Mouse (Mus musculus) midbrain, embryonic 14.5 days (tissue): ENCODE measurements at regions not wholly inside any gene's neighbourhood (a gene's known extent, or its start where the extent isn't known, plus 50 kb on each side); places are given as distances from the start of the nearest gene placed in this dataset.
A peak's percentile ranks its signal among the peaks of the same experiment; 100 is the strongest.

Source experiments
- ATAC-seq: fragments of 200-750 bp; cut with Nextera tagmentation; 2 replicates; pipeline ENCODE4 v1.8.0; 2017; ENCODE audit warnings: moderate number of reproducible peaks, moderate library complexity; ENCODE audit not compliant: low FRiP score, low TSS enrichment
- DNase-seq: peaks from one replicate; pipeline ENCODE4 v3.0.0-alpha.2; 2015
- H3K27ac ChIP-seq: fragments of 300-500 bp; sonication (generic); replicated peaks from 2 replicates; pipeline ENCODE4 v1.5.1; 2014; ENCODE audit warnings: mild to moderate bottlenecking, low read depth, low read length, moderate library complexity
- H3K27me3 ChIP-seq: fragments of 300-500 bp; sonication (generic); 2 replicates; pipeline ENCODE4 v1.6.1; 2014; ENCODE audit warnings: low read length, control low read depth, mixed read lengths; ENCODE audit not compliant: control insufficient read depth, insufficient read depth
- H3K36me3 ChIP-seq: fragments of 300-500 bp; sonication (generic); 2 replicates; pipeline ENCODE4 v1.6.1; 2014; ENCODE audit warnings: low read length, control low read depth; ENCODE audit not compliant: control insufficient read depth, insufficient read depth
- H3K4me1 ChIP-seq: fragments of 300-500 bp; sonication (generic); 2 replicates; pipeline ENCODE4 v1.6.1; 2014; ENCODE audit warnings: mild to moderate bottlenecking, antibody characterized with exemption, low read length, control low read depth; ENCODE audit not compliant: control insufficient read depth, insufficient read depth
- H3K4me2 ChIP-seq: fragments of 300-500 bp; sonication (generic); 2 replicates; pipeline ENCODE4 v1.6.1; 2014; ENCODE audit warnings: mild to moderate bottlenecking, low read length, moderate library complexity
- H3K4me3 ChIP-seq: fragments of 300-500 bp; sonication (generic); replicated peaks from 2 replicates; pipeline ENCODE4 v1.5.1; 2014; ENCODE audit warnings: low read depth, low read length
- H3K9ac ChIP-seq: fragments of 300-500 bp; sonication (generic); replicated peaks from 2 replicates; pipeline ENCODE4 v1.6.1; 2014; ENCODE audit warnings: mild to moderate bottlenecking, low read length, moderate library complexity
- H3K9me3 ChIP-seq: fragments of 300-500 bp; sonication (generic); 2 replicates; pipeline ENCODE4 v1.6.1; 2016; ENCODE audit warnings: low read length, control low read depth, mixed read lengths; ENCODE audit not compliant: control insufficient read depth
- WGBS: fragments of 180-500 bp; shearing (Covaris S2); extraction: QIAGEN DNeasy Blood & Tissue Kit; methylation state at CpG from one replicate; pipeline ENCODE4 v1.1.7; 2014; 5-methylcytosine and 5-hydroxymethylcytosine counted together

DNA sequence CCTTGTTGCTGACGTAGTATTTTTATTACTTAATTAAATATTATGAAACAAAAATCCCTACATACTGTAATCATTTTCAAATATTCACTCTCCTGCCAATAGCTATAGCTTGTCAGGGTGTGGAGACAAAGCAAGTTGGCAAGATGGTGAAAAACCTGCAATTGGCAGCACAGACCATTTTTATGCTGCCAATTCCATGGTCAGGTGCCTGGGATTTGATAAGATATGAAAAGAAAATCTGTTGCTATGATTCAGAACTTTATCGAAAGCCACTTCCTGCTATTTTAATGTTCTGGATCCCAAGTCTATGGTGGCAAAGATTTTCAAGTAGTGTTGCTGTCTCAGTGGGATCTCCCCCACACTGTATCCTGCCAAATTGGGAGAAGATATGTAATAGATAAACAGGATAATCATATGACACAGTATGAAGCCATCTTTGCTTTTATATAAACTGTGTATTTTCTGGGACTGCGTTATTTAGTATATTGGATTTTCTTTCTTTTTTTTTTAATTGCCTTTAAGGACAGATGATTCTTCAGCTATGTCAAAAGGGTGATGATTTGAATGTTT lies 165.3 kb upstream of the Lrrc3b start:
- no peaks in the 10 kb centered on the region for H3K4me1 ChIP-seq
- 86% methylated on average over 3 of the region's 3 CpGs for WGBS
- H3K36me3 ChIP-seq = no peaks in the 10 kb centered on the region
- H3K27ac ChIP-seq = no peak overlapping the region
- no peak overlapping the region for H3K4me2 ChIP-seq
- no peak for ATAC-seq
- H3K27me3 ChIP-seq = no peaks in the 10 kb centered on the region
- no peak overlapping the region for H3K9ac ChIP-seq
- H3K4me3 ChIP-seq = no peak overlapping the region
- DNase-seq = no peak
- no peaks in the 10 kb centered on the region for H3K9me3 ChIP-seq

DNA sequence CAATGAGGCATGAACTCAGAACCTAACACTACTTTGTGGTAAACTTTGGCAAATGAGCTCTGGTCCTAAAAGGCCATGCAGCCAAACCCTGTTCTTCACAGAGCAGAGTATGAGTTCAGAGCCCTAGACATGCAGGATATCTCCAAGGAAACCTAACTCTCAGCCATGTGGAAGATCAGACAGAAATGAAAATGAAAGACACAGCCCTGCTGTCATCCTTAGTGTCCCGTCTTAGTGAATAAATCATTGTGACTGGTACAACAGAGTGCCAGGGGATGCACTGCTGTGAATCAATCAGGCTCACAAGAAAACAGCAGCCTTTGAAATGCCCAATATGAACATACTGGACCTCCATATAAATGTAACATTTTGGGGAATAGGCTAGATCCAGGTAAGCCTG lies 171.4 kb upstream of the Lrrc3b start:
- Histone ChIP-seq H3K4me1 (no peaks in the 10 kb centered on the region), H3K4me3 (no peak overlapping the region), H3K27ac (no peak overlapping the region), H3K27me3 (no peaks in the 10 kb centered on the region), H3K4me2 (no peak overlapping the region), H3K36me3 (no peaks in the 10 kb centered on the region), H3K9ac (no peak overlapping the region), H3K9me3 (no peaks in the 10 kb centered on the region)
- 49% methylated on average over 1 of the region's 1 CpGs for WGBS
- DNase-seq (peak; percentile 19), ATAC-seq (no peak)

DNA sequence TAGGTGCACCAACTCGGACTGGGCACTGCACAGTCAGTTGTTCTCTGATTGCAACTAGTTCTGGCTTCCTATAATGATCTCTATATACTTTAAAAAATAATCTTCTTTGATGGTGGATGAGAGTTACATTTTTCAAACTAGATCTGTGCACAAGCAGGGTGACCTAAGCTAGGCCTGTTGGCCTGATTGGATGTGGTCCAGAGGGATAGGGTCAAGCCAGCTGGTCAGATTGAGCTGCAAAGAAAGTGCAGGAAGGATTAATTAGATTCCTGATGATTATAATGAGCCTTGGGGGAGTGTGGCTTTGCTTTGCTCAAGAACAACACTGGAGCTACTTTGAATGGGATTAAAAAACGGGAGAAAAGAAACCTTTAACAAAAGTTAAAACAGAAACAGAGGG lies 195.8 kb upstream of the Lrrc3b start:
- no peak overlapping the region for H3K4me3 ChIP-seq
- no peak for DNase-seq
- 44% methylated on average over 2 of the region's 2 CpGs for WGBS
- H3K9ac ChIP-seq = no peak overlapping the region
- ATAC-seq = no peak
- H3K4me1 ChIP-seq = no peaks in the 10 kb centered on the region
- H3K27ac ChIP-seq = no peak overlapping the region
- H3K36me3 ChIP-seq = no peaks in the 10 kb centered on the region
- no peaks in the 10 kb centered on the region for H3K9me3 ChIP-seq
- H3K4me2 ChIP-seq = no peak overlapping the region
- no peaks in the 10 kb centered on the region for H3K27me3 ChIP-seq

DNA sequence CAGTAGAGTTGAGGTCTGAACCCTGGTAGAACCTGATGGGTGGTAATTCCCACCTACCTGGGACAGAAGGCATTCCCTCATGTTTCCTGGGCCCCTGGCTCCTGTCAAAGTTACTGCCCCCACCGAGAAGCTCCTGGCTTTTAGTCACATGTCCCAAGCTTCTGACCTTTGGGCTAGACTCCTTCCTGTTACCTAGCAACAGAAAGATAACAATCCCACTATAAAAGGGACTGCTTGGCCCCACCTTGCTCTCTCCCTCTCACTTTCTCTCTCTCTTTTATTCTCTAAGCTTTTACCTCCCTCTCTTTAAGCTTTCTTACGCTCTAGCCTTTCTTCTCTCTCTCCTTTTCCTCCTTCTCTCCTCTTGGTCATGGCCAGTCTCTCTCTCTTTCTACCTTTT lies 198.9 kb upstream of the Lrrc3b start:
- WGBS = 79% methylated on average over 2 of the region's 2 CpGs
- DNase-seq = no peak
- Histone ChIP-seq H3K4me2 (no peak overlapping the region), H3K9me3 (no peaks in the 10 kb centered on the region), H3K4me3 (no peak overlapping the region), H3K9ac (no peak overlapping the region), H3K36me3 (no peaks in the 10 kb centered on the region), H3K27me3 (no peaks in the 10 kb centered on the region), H3K27ac (no peak overlapping the region), H3K4me1 (no peaks in the 10 kb centered on the region)
- ATAC-seq = no peak

DNA sequence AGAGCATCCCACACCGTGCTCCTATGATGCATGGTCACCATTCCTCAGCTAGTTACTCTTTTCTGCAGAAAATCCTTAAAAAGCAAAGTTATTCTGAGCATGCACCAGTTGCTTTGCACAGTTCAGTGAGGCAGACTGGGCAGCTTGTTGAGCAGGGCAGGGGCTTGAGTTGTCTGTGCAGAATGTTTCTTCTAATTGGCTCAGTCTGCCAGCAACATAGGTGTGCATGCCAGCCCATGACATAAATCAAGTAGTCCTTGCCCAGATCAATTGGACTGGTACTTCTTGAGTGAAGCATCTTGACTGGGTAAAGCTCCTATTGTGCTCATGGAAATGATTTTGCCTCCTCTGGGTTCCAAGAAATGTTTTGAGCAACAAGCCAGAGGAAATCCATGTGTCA lies 200.1 kb upstream of the Lrrc3b start:
- WGBS = 96% methylated on average over 1 of the region's 1 CpGs
- Histone ChIP-seq H3K27me3 (no peaks in the 10 kb centered on the region), H3K9me3 (no peaks in the 10 kb centered on the region), H3K4me2 (no peak overlapping the region), H3K36me3 (no peaks in the 10 kb centered on the region), H3K27ac (no peak overlapping the region), H3K4me3 (no peak overlapping the region), H3K9ac (no peak overlapping the region), H3K4me1 (no peaks in the 10 kb centered on the region)
- DNase-seq = no peak
- ATAC-seq = no peak

DNA sequence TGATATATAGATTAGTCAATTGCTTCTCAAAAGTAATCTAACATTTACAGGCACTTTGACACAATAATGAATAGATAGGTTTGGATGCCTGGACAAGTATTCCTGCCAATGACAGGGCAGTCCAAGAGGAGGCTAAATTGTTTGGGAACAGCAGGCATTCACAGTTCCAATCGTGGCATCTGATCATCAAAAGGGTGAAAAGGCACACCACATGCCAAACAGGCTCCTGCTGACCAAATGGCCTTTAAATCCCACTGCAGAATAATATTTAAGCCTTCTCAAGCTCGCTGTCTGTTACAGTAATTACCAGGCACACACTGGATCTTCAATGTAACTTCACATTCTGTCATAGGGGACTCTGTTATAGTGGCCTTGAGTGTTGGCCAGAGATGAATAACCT lies 222.1 kb upstream of the Lrrc3b start:
- ATAC-seq (no peak), DNase-seq (no peak)
- Histone ChIP-seq H3K27ac (no peak overlapping the region), H3K4me1 (no peaks in the 10 kb centered on the region), H3K27me3 (no peaks in the 10 kb centered on the region), H3K4me2 (no peak overlapping the region), H3K9ac (no peak overlapping the region), H3K4me3 (no peak overlapping the region), H3K9me3 (no peaks in the 10 kb centered on the region), H3K36me3 (no peaks in the 10 kb centered on the region)
- WGBS = 49% methylated on average over 2 of the region's 2 CpGs

DNA sequence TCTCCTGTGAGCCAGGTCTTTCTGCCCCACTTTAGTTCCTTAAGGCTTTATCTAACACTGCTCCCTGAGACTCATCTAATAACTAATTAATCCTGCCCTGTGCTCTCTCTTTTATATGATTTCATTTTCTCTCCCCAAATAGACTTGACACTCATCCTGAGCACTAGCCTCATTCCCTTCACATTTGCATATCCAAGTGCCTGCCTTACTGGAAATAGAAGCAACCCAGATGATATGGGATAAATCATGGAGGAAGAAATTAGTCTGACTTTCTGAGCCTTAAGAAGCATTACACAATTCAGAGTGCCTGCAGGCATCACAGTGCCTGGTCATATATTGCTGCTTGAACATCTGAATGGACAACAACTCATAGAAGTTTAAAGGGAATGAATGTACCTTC lies 233.5 kb upstream of the Lrrc3b start:
- no peak overlapping the region for H3K4me3 ChIP-seq
- H3K27me3 ChIP-seq = no peaks in the 10 kb centered on the region
- H3K9ac ChIP-seq = no peak overlapping the region
- no peaks in the 10 kb centered on the region for H3K4me1 ChIP-seq
- H3K27ac ChIP-seq = no peak overlapping the region
- H3K9me3 ChIP-seq = no peaks in the 10 kb centered on the region
- no peak overlapping the region for H3K4me2 ChIP-seq
- no peak for DNase-seq
- ATAC-seq = no peak
- H3K36me3 ChIP-seq = no peaks in the 10 kb centered on the region

DNA sequence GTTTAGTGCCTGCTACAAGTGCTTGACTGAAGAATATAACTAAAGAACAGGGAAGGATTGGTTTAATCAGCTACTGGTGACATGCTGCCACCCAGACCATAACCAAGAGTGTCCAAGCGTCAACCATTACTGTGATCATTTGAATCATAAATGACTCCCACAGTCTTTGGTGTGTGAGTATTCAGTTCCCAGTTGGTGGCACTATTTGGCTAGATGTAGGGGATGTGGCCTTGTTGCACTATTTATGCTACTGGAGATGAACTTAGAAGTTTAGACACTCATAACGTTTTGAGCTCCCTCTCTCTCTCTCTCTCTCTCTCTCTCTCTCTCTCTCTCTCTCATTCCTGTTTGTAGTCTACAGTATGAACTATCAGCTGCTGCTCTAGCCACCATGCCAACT lies 238.4 kb upstream of the Lrrc3b start:
- DNase-seq = no peak

DNA sequence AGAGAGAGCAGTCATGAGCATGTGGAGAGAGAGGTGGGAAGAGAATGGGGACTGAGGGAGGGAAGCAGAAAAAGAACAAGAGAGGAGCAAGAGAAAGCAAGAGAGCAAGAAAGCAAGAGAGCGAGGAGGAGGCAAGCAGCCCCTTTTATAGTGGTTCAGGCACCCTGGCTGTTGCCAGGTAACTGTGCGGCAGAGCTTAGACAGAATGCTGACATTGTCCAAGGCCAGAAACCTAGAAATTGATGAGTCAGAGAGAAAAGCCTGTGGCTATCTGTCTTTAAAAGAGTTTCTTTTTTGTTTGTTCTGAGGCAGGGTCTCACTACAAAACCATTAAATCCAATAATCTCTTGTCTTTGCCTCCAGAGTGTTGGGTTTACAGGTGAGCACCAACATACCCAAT lies 240.7 kb upstream of the Lrrc3b start:
- no peak overlapping the region for H3K9ac ChIP-seq

More for the DNA sequence above, 238.4 kb upstream of the Lrrc3b start:
- no peaks in the 10 kb centered on the region for H3K9me3 ChIP-seq
- ATAC-seq = no peak
- no peak overlapping the region for H3K4me2 ChIP-seq
- no peaks in the 10 kb centered on the region for H3K36me3 ChIP-seq
- H3K9ac ChIP-seq = no peak overlapping the region
- no peaks in the 10 kb centered on the region for H3K4me1 ChIP-seq
- H3K27me3 ChIP-seq = no peaks in the 10 kb centered on the region
- H3K4me3 ChIP-seq = no peak overlapping the region
- no peak overlapping the region for H3K27ac ChIP-seq
- 83% methylated on average over 2 of the region's 2 CpGs for WGBS

More for the DNA sequence above, 240.7 kb upstream of the Lrrc3b start:
- peak; percentile 3 for DNase-seq
- Histone ChIP-seq H3K4me2 (no peak overlapping the region), H3K27ac (no peak overlapping the region), H3K9me3 (no peaks in the 10 kb centered on the region), H3K4me3 (no peak overlapping the region), H3K36me3 (no peaks in the 10 kb centered on the region), H3K27me3 (no peaks in the 10 kb centered on the region), H3K4me1 (no peaks in the 10 kb centered on the region)
- no peak for ATAC-seq
- 43% methylated on average over 2 of the region's 2 CpGs for WGBS
